Mouse (Mus musculus): ENCODE results near the gene Plekhm2. TPM values are rescaled to one million over a fixed set of nuclear protein-coding genes. Genes with fewer than 3 reads are reported as not detected.

Plekhm2 gene
- polyA plus RNA-seq, 1 experiment from 2014 or later: 6.8 TPM

- peaks cover 29% of the 10 kb centered on the region for H3K4me1 ChIP-seq
- no peak overlapping the region for H3K4me2 ChIP-seq
- 84% methylated on average over 11 of the region's 11 CpGs for WGBS
- H3K9me3 ChIP-seq (replicated peaks): no peaks in the 10 kb centered on the region
- no peak overlapping the region for H3K27ac ChIP-seq
- no peaks in the 10 kb centered on the region for H3K27me3 ChIP-seq
- no peak overlapping the region for H3K4me3 ChIP-seq (replicated peaks)
- peaks cover 50% of the 10 kb centered on the region for H3K36me3 ChIP-seq
- H3K9ac ChIP-seq: no peak overlapping the region
- ATAC-seq (replicated peaks; ENCODE audit: low FRiP score): no peak
Observed at GRCm38 (mm10) chr4:141576404-141576803, 88.3 kb downstream of the Plekhm2 start.

Other genes starting within 250 kb of the Plekhm2 start
- gene Clcnkb, start 248.9 kb downstream of the Plekhm2 start, polyA plus RNA-seq (2015; fragmentation: Nextera tagmentation; extraction: Ambion mirVana): 19.5 and 19.8 TPM in 2 replicates
- gene Hspb7, start 244.1 kb downstream of the Plekhm2 start, polyA plus RNA-seq (2015; fragmentation: Nextera tagmentation; extraction: Ambion mirVana): 1.0 and 1.1 TPM in 2 replicates
- gene Srarp, start 228.8 kb downstream of the Plekhm2 start, polyA plus RNA-seq (2015; fragmentation: Nextera tagmentation; extraction: Ambion mirVana): not detected in 2 replicates
- 39.8 and 40.4 TPM in 2 replicates for gene Zbtb17, start 220.2 kb downstream of the Plekhm2 start, polyA plus RNA-seq (2015; fragmentation: Nextera tagmentation; extraction: Ambion mirVana)
- 10.3 and 11.1 TPM in 2 replicates for gene Spen, start 126.3 kb downstream of the Plekhm2 start, polyA plus RNA-seq (2015; fragmentation: Nextera tagmentation; extraction: Ambion mirVana)
- gene Fblim1, start 58.8 kb downstream of the Plekhm2 start, polyA plus RNA-seq (2015; fragmentation: Nextera tagmentation; extraction: Ambion mirVana): 71.4 and 81.3 TPM in 2 replicates
- gene Tmem82, start 46.3 kb downstream of the Plekhm2 start, polyA plus RNA-seq (2015; fragmentation: Nextera tagmentation; extraction: Ambion mirVana): 2.7 and 3.1 TPM in 2 replicates
- gene Slc25a34, start 41.1 kb downstream of the Plekhm2 start, polyA plus RNA-seq (2015; fragmentation: Nextera tagmentation; extraction: Ambion mirVana): 0.27 and 0.49 TPM in 2 replicates
- gene Rsc1a1, start 20.7 kb upstream of the Plekhm2 start, polyA plus RNA-seq (2015; fragmentation: Nextera tagmentation; extraction: Ambion mirVana): not detected in 2 replicates
- 20.3 and 21.8 TPM in 2 replicates for gene Ddi2, start 58.5 kb upstream of the Plekhm2 start, polyA plus RNA-seq (2015; fragmentation: Nextera tagmentation; extraction: Ambion mirVana)
- 1.7 and 2.4 TPM in 2 replicates for gene Agmat, start 81.8 kb upstream of the Plekhm2 start, polyA plus RNA-seq (2015; fragmentation: Nextera tagmentation; extraction: Ambion mirVana)
- 5.2 and 5.5 TPM in 2 replicates for gene Dnajc16, start 126.0 kb upstream of the Plekhm2 start, polyA plus RNA-seq (2015; fragmentation: Nextera tagmentation; extraction: Ambion mirVana)
- gene Casp9, start 128.7 kb upstream of the Plekhm2 start, polyA plus RNA-seq (2015; fragmentation: Nextera tagmentation; extraction: Ambion mirVana): 23.7 and 25.8 TPM in 2 replicates
- 0.19 TPM in 1 of 2 replicates, not detected in the other for gene Cela2a, start 161.3 kb upstream of the Plekhm2 start, polyA plus RNA-seq (2015; fragmentation: Nextera tagmentation; extraction: Ambion mirVana)
- gene Ctrc, start 181.5 kb upstream of the Plekhm2 start, polyA plus RNA-seq (2015; fragmentation: Nextera tagmentation; extraction: Ambion mirVana): not detected in 2 replicates
- 53.9 and 56.7 TPM in 2 replicates for gene Efhd2, start 210.0 kb upstream of the Plekhm2 start, polyA plus RNA-seq (2015; fragmentation: Nextera tagmentation; extraction: Ambion mirVana)

All from kidney, embryonic 15.5 days (tissue).